Mouse (Mus musculus) G1E (cell line): ENCODE data around the gene Camkv. TPM values are rescaled to one million over a fixed set of nuclear protein-coding genes. Genes with fewer than 3 reads are reported as not detected.

Experiments
- ATAC-seq: 2 replicates; pipeline ENCODE4 v1.8.0; 2016; ENCODE audit warnings: mild to moderate bottlenecking; ENCODE audit not compliant: insufficient number of reproducible peaks, poor library complexity, low FRiP score, severe bottlenecking; ENCODE audit errors: extremely low read depth
- DNase-seq: peaks from one replicate; pipeline ENCODE4 v3.0.0; 2012; ENCODE audit warnings: low spot score
- H3K27me3 ChIP-seq: 2 replicates; pipeline ENCODE4 v1.6.1; 2012; ENCODE audit warnings: mild to moderate bottlenecking, low read length, inconsistent platforms; ENCODE audit not compliant: insufficient read depth
- H3K36me3 ChIP-seq: replicated peaks from 2 replicates; pipeline ENCODE3; 2012; ENCODE audit warnings: mild to moderate bottlenecking, inconsistent platforms
- H3K4me1 ChIP-seq: 2 replicates; pipeline ENCODE4 v1.6.1; 2012; ENCODE audit warnings: low read depth, low read length, inconsistent platforms, mixed read lengths; ENCODE audit not compliant: insufficient read depth
- H3K4me3 ChIP-seq: 2 replicates; pipeline ENCODE4 v1.5.1; 2012; ENCODE audit warnings: low read depth, mild to moderate bottlenecking, inconsistent platforms, low read length, moderate library complexity, mixed read lengths
- H3K9me3 ChIP-seq: replicated peaks from 2 replicates; pipeline ENCODE4 v1.6.1; 2012; ENCODE audit warnings: inconsistent platforms
- CTCF ChIP-seq: IDR thresholded peaks from 2 replicates; pipeline ENCODE4 v1.5.1; 2012; ENCODE audit warnings: low read depth, low read length, inconsistent platforms, mixed read lengths
- GATA1 ChIP-seq: IDR thresholded peaks from 2 replicates; pipeline ENCODE4 v1.6.1; 2012; ENCODE audit warnings: borderline replicate concordance, low read length, inconsistent platforms, mixed read lengths
- GATA2 ChIP-seq: IDR thresholded peaks from 2 replicates; pipeline ENCODE4 v1.6.1; 2012; ENCODE audit warnings: low read depth, low read length, inconsistent platforms, borderline replicate concordance
- POLR2AphosphoS5 ChIP-seq: IDR thresholded peaks from 2 replicates; pipeline ENCODE4 v1.6.1; 2012; ENCODE audit warnings: low read depth, low read length, inconsistent platforms; ENCODE audit not compliant: insufficient replicate concordance
- TAL1 ChIP-seq: conservative IDR thresholded peaks from 2 replicates; pipeline ENCODE4 v1.6.1; 2012; ENCODE audit warnings: low read depth, low read length, inconsistent platforms, mixed read lengths
- polyA plus RNA-seq: library from polyadenylated mRNA; stranded (reverse); fragments of >175 nt; gene quantifications from 2 replicates; pipeline ENCODE4 v1.2.3, GENCODE M21; 2012
- total RNA-seq, 2 experiments: library from RNA; stranded (forward) in 1 of 2; stranded (reverse) in 1 of 2; fragments of 200-1000 nt in 1 of 2; fragments of >200 nt in 1 of 2; fragmentation: Nextera tagmentation in 1 of 2; gene quantifications; 2 replicates each; pipeline ENCODE4 v1.2.3; 2014 to 2017

The Camkv gene
- total RNA-seq (2014; fragmentation: Nextera tagmentation): not detected in 2 replicates
- total RNA-seq (2017): 0.11 TPM in 1 of 2 replicates, not detected in the other
- polyA plus RNA-seq: not detected in 2 replicates

DNA sequence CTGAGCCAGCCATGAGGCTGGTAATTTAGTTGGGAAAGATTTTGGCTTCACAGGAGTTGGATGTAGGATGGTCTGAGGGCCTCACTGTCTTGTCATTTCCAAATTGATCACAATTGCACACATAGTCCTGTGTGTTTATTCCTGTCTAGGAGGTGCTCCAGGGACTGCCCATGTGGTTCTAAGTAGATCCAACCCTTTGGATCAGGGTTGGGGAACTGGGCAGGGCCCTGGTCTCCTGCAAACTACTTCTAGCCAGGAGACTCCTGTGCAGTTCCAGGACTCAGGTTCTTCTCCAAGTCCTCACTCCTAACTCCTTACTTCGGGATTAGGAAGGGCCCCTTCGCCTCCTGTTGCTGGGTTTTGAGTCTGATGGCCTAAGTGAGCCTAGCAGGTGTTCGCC lies at the start of gene Camkv:
TSS of gene Camkv (plus strand) at position 301 of the 400 bp plus-strand sequence.
- Histone ChIP-seq H3K4me1 (peaks cover 6% of the 10 kb centered on the region; the same call in 1 of the 2 replicates), H3K9me3 (no peaks in the 10 kb centered on the region), H3K36me3 (no peaks in the 10 kb centered on the region), H3K27me3 (peaks cover 94% of the 10 kb centered on the region), H3K4me3 (no peak within 1 kb of the TSS)
- ATAC-seq (no peak), DNase-seq (no peak)
- TF ChIP-seq TAL1 (no peak), POLR2AphosphoS5 (no peak), CTCF (no peak), GATA2 (no peak), GATA1 (no peak)

DNA sequence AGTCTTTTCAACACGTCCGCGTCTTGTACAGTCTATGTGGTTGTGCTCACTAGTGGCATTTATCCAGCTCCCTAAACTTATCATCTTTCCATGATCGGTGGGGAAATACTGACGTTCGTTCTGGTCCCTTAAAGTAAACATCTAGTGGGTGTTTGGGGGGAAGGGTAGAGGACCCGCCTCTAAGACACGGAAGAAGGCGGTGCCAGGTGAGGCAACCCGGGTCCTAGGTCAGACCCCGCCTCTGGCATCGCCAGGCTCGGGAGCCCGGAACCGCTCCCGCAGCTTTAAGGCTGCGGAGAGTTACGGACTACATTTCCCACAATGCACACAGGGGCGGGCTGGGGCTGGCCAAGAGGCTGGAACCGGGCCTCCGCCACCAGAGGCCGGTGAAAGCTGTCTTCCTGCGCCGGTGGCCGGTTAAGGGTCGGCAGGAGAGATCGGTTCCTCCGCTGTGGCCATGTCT lies 47.6 kb upstream of the Camkv start, which contains the start of gene Mon1a:
TSS of gene Mon1a (plus strand) at position 348 of the 463 bp plus-strand sequence.
- Histone ChIP-seq H3K27me3 (peaks cover 10% of the 10 kb centered on the region; the same call in 1 of the 2 replicates), H3K4me1 (peaks cover 27% of the 10 kb centered on the region), H3K4me3 (peak within 1 kb of the TSS; percentile 85), H3K36me3 (peaks cover 22% of the 10 kb centered on the region), H3K9me3 (no peaks in the 10 kb centered on the region)
- ATAC-seq (peak; percentile 85), DNase-seq (peak; percentile 88)
- no peak for TF ChIP-seq POLR2AphosphoS5
- TF ChIP-seq GATA2: no peak
- no peak for TF ChIP-seq CTCF
- no peak for TF ChIP-seq GATA1
- no peak for TF ChIP-seq TAL1

DNA sequence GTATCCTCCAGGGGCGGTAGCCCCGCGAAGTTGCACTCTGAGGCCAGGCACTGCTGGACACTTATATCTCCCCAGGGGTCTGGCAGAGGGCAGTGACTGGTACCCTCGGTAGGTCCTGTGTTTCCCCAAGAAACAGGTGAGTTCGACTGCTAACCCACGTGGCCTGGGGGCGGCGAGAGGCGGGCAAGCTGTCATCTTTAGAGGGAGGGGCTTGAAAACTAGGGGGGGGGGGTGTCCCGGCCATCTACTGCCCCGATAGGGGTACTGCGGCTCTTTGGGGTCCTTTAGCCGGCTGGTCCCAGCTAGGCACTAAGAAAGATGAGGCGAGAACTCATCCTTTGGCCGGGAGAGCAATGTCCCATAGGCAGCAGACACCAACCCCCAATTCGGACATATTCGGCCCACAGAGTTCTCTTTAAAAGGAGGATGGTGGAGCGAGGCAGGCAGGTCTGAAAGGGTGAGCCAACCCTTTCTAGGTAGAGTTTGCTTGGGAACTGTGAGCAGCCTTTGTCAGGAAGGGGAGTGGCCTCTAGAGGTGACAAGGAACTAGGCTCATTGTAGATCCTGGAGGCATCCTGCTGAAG lies 47.1 kb upstream of the Camkv start:
- Histone ChIP-seq H3K27me3 (peaks cover 10% of the 10 kb centered on the region; the same call in 1 of the 2 replicates), H3K4me1 (peaks cover 27% of the 10 kb centered on the region), H3K4me3 (peak overlapping the region; percentile 85), H3K9me3 (no peaks in the 10 kb centered on the region), H3K36me3 (peaks cover 25% of the 10 kb centered on the region)
- ATAC-seq (no peak), DNase-seq (peak; percentile 53)
- no peak for TF ChIP-seq CTCF
- TF ChIP-seq POLR2AphosphoS5: no peak
- no peak for TF ChIP-seq GATA2
- no peak for TF ChIP-seq GATA1
- no peak for TF ChIP-seq TAL1

DNA sequence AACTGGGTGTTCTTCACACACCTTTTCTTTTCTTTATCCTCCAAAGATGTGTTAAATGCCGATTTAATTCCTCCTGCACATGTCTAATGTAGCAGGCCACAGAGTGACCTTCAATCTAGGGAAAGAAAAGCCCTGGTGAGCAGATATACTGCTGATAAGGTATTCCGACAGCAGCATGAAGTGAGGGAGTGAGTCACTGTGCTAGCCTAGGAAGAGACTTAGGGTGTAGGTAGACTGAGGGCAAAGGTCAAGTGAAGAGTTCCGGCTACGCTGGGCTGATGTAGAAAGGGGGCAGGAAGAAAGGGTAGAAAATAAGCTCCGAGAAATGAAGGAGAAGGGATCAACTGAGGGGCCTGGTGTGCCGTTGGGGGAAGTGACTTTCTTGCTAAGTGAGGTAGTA lies 45.2 kb upstream of the Camkv start:
- TF ChIP-seq GATA2 (no peak), CTCF (no peak), POLR2AphosphoS5 (no peak), GATA1 (no peak), TAL1 (no peak)
- no peaks in the 10 kb centered on the region for H3K9me3 ChIP-seq
- peaks cover 29% of the 10 kb centered on the region for H3K36me3 ChIP-seq
- ATAC-seq (no peak), DNase-seq (no peak)
- H3K27me3 ChIP-seq: peaks cover 5% of the 10 kb centered on the region; the same call in 1 of the 2 replicates
- H3K4me3 ChIP-seq: no peak overlapping the region
- peaks cover 27% of the 10 kb centered on the region for H3K4me1 ChIP-seq

DNA sequence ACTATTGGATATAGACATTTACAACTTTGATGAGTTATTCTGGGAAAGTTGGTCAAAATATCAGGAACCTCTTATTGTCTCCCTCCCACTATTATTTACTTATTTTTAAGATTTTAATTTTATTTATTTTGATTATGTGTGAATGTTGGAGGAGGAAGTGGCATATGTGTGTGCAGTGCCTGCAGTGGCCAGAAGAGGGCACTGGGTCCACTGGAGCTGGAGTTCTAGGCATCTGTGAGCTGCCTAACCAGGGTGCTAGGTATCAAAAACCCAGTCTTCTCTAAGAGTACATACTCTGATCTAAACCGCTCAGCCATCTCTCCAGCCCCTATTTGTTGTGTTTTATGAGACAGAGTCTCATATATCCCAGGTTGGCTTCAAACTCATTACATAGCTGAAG lies 44.5 kb upstream of the Camkv start:
- Histone ChIP-seq H3K4me1 (peaks cover 27% of the 10 kb centered on the region), H3K27me3 (peaks cover 3% of the 10 kb centered on the region; the same call in 1 of the 2 replicates), H3K4me3 (no peak overlapping the region), H3K9me3 (no peaks in the 10 kb centered on the region), H3K36me3 (peaks cover 34% of the 10 kb centered on the region)
- DNase-seq: no peak
- no peak for ATAC-seq
- TF ChIP-seq GATA1 (no peak), TAL1 (no peak), CTCF (0 out of 2 replicates have a peak, but pooled peaks have one; percentile 17), GATA2 (no peak), POLR2AphosphoS5 (no peak)

DNA sequence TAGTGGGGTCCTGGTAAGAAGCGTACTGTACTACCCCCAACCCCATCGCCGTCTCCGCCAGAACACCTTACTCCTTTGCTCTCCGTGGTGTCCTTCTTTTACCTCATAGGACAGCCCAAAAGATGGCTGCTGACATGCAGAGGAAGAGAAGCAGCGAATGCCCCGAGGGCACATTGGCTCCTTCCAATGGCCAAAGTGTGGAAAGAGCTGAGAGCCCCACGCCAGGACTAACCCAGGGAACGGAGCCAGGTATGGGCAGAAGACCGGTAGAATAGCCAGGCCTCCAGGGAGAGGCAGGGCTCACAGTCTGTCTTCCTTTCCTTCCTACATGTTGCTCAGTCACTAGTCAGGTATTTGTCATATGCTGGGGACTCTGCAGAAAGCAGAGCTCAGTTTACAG lies 36.9 kb upstream of the Camkv start:
- Histone ChIP-seq H3K36me3 (peaks cover 69% of the 10 kb centered on the region), H3K4me3 (no peak overlapping the region), H3K27me3 (no peaks in the 10 kb centered on the region), H3K9me3 (no peaks in the 10 kb centered on the region), H3K4me1 (no peaks in the 10 kb centered on the region)
- no peak for DNase-seq
- TF ChIP-seq GATA2 (no peak), CTCF (no peak), GATA1 (no peak), POLR2AphosphoS5 (no peak), TAL1 (no peak)
- ATAC-seq: no peak
